Mouse (Mus musculus): ENCODE results near the gene Olfr688. TPM values are rescaled to one million over a fixed set of nuclear protein-coding genes. Genes with fewer than 3 reads are reported as not detected.

Gene Olfr688
- polyA plus RNA-seq (2012; rRNA removed): not detected in 2 replicates

- DNase-seq (ENCODE audit: low spot score): no peak
These were observed at the start of gene Olfr688 for GRCm38 (mm10) chr7:105287795-105288194. Gene Olfr688 (plus strand): TSS chr7:105288095.

- no peak for DNase-seq (ENCODE audit: low spot score)
These were observed 40.2 kb upstream of the Olfr688 start for GRCm38 (mm10) chr7:105247671-105248070.

GRCm38 (mm10) chr7:105248197-105248596 is 39.7 kb upstream of the Olfr688 start:
- DNase-seq (ENCODE audit: low spot score): no peak

GRCm38 (mm10) chr7:105256656-105257055 is 31.2 kb upstream of the Olfr688 start:
- DNase-seq (ENCODE audit: low spot score): no peak

- DNase-seq (ENCODE audit: low spot score): no peak
These were observed 15.5 kb upstream of the Olfr688 start for GRCm38 (mm10) chr7:105272426-105272825.

- DNase-seq (ENCODE audit: low spot score): no peak
These were observed 2.2 kb downstream of the Olfr688 start for GRCm38 (mm10) chr7:105290051-105290450.

GRCm38 (mm10) chr7:105310865-105311264 is 23.0 kb downstream of the Olfr688 start, which contains the start of gene Olfr689:
Gene Olfr689 (plus strand): TSS chr7:105311165.
- DNase-seq (ENCODE audit: low spot score): no peak

GRCm38 (mm10) chr7:105325302-105325701 is 37.4 kb downstream of the Olfr688 start:
- no peak for DNase-seq (ENCODE audit: low spot score)

GRCm38 (mm10) chr7:105334004-105334403 is 46.1 kb downstream of the Olfr688 start, which contains the start of gene Olfr690:
Gene Olfr690 (minus strand): TSS chr7:105334104.
- no peak for DNase-seq (ENCODE audit: low spot score)

Other genes with a start within 250 kb of the Olfr688 start
- gene Olfr677, start 236.7 kb upstream of the Olfr688 start, polyA plus RNA-seq (2012; rRNA removed): not detected in 2 replicates
- gene Olfr678, start 223.6 kb upstream of the Olfr688 start, polyA plus RNA-seq (2012; rRNA removed): not detected in 2 replicates
- gene Olfr679, start 206.9 kb upstream of the Olfr688 start, polyA plus RNA-seq (2012; rRNA removed): not detected in 2 replicates
- not detected in 2 replicates for gene Olfr680-ps1, start 195.3 kb upstream of the Olfr688 start, polyA plus RNA-seq (2012; rRNA removed)
- not detected in 2 replicates for gene Olfr681, start 171.3 kb upstream of the Olfr688 start, polyA plus RNA-seq (2012; rRNA removed)
- gene Olfr683, start 141.1 kb upstream of the Olfr688 start, polyA plus RNA-seq (2012; rRNA removed): not detected in 2 replicates
- gene Olfr684, start 124.4 kb upstream of the Olfr688 start, polyA plus RNA-seq (2012; rRNA removed): not detected in 2 replicates
- gene Olfr685, start 102.1 kb upstream of the Olfr688 start, polyA plus RNA-seq (2012; rRNA removed): not detected in 2 replicates
- not detected in 2 replicates for gene Olfr686, start 80.6 kb upstream of the Olfr688 start, polyA plus RNA-seq (2012; rRNA removed)
- not detected in 2 replicates for gene Olfr689, start 23.1 kb downstream of the Olfr688 start, polyA plus RNA-seq (2012; rRNA removed)
- gene Olfr690, start 46.0 kb downstream of the Olfr688 start, polyA plus RNA-seq (2012; rRNA removed): not detected in 2 replicates
- 0.03 TPM in 1 of 2 replicates, not detected in the other for gene Olfr691, start 54.2 kb downstream of the Olfr688 start, polyA plus RNA-seq (2012; rRNA removed)
- gene Olfr692, start 80.1 kb downstream of the Olfr688 start, polyA plus RNA-seq (2012; rRNA removed): not detected in 2 replicates
- not detected in 2 replicates for gene Gm5901, start 86.9 kb downstream of the Olfr688 start, polyA plus RNA-seq (2012; rRNA removed)
- 28.4 and 31.5 TPM in 2 replicates for gene Fam160a2, start 112.0 kb downstream of the Olfr688 start, polyA plus RNA-seq (2012; rRNA removed)
- gene Cnga4, start 116.5 kb downstream of the Olfr688 start, polyA plus RNA-seq (2012; rRNA removed): 0.04 and 0.10 TPM in 2 replicates
- gene Cckbr, start 137.6 kb downstream of the Olfr688 start, polyA plus RNA-seq (2012; rRNA removed): not detected in 2 replicates
- gene Cavin3, start 194.2 kb downstream of the Olfr688 start, polyA plus RNA-seq (2012; rRNA removed): 209 and 233 TPM in 2 replicates